Mouse (Mus musculus) bone marrow, adult 2 months (tissue): ENCODE results near the gene Sfmbt2.

ENCODE experiments used
- CTCF ChIP-seq: fragments of 200-500 bp; IDR thresholded peaks from 2 replicates; pipeline ENCODE4 v1.5.1; 2011; ENCODE audit warnings: low read length, control low read depth; ENCODE audit not compliant: control insufficient read depth, insufficient read depth
- POLR2A ChIP-seq: fragments of 200-500 bp; IDR thresholded peaks from 2 replicates; pipeline ENCODE4 v1.6.1; 2011; ENCODE audit warnings: low read depth, mild to moderate bottlenecking, control low read depth, low read length, borderline replicate concordance; ENCODE audit not compliant: control insufficient read depth

- TF ChIP-seq CTCF (no peak), POLR2A (no peak)
Observed at GRCm38 (mm10) chr2:10389988-10390387, 19.7 kb downstream of the Sfmbt2 start.
